Mouse (Mus musculus) left cerebral cortex, adult 8-10 months (tissue): ENCODE data around the gene March10. TPM values are rescaled to one million over a fixed set of nuclear protein-coding genes. Genes with fewer than 3 reads are reported as not detected.

Experiments
- DNase-seq, 2 experiments: peaks; one replicate each; pipeline ENCODE4 v3.0.0; 2022; ENCODE audit warnings: low spot score in 2 of 2
- total RNA-seq, 4 experiments: library from RNA; stranded (reverse); gene quantifications; 2 replicates each; pipeline ENCODE4 v1.2.4; 2022

The March10 gene
- total RNA-seq, 4 experiments from 2014 or later, result 3.2 to 4.1 (median 3.9) TPM

GRCm38 (mm10) chr11:105353891-105354280 is 102.6 kb downstream of the March10 start:
- no peak for DNase-seq

DNA sequence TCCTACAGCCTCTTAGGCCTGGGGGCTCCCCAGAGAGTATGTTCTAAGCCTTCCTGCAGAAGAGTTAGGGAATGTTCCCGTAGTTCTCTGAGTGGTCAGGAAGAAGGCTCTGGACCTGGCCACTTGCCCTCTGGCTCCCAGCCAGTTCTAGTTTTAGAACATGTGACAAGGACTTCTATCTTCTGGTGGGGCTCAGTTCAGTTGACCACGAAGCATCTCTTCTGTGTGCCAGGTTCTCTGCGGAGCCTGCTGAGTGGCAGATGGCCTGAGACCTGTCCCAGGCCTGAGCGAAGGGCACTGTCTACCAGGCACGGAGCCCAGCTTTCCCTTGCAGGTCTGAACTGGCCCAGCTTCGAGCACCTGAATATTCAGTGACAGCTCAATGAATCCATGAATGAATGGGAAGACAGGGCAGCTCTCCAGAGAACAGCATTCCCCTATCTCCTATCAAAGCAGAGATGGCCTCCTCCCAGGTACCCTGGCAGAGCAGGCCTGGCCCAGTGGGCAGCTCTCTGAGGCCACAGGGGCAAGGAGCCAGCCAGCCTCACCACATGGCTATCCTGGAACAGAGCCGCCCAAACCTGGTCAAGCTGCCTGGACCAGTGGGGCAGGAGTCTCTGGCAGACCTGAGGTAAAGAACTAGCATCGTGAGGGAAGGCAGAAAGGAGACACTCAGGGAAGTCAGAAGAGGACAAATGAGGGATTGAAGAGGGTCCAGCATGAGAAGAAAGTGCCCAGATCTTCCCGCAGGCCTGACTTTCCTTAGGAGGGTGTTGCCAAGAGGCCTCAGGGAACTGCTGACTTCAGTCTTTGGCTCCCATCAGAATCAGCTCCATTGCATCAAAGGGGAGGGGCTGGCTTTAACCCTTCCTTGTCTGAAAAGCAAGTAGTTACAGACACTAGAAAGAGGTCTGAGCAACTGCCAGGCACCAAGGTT is 103.3 kb downstream of the March10 start:
- DNase-seq, result no peak

DNA sequence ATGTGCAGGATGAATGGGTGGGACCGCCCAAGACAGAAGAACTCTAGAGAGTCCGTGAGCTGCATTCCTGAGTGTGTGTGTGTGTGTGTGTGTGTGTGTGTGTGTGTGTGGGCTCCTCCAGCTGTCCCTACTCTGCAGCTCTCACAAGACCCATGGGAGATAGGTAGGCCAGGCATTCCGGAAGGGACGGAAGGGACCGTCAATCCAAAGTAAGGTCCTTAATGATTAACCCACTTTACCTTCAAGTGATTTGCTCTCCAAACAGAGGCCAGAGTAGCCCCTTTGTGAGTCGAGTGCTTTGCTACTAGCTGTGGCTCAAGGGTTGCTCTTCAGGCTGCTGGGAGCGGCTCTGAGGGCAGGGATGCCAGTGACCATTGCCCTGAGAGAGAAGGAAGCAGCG is 104.4 kb downstream of the March10 start:
- no peak for DNase-seq

DNA sequence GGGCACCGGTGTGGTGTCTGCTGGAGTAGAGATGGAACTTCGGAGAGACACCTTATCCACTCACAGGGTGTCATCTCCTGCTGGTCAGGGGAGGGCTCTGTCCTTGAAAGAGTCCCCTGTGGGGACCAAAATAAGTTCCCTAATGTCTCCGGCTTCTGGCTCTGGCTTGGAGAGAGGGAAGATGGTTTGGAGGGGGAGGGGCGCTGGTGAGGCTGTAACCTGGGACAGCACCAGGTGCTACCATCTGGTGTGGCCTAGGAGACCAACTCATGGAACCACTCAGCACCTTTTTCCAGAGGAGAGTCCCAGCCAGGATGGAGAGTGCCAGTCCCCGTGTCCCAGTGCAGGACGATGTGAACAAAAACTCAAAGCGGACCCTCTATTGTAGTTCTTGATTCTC is 105.9 kb downstream of the March10 start:
- no peak for DNase-seq

- no peak for DNase-seq
These were observed 106.7 kb downstream of the March10 start for GRCm38 (mm10) chr11:105349780-105350324.

DNA sequence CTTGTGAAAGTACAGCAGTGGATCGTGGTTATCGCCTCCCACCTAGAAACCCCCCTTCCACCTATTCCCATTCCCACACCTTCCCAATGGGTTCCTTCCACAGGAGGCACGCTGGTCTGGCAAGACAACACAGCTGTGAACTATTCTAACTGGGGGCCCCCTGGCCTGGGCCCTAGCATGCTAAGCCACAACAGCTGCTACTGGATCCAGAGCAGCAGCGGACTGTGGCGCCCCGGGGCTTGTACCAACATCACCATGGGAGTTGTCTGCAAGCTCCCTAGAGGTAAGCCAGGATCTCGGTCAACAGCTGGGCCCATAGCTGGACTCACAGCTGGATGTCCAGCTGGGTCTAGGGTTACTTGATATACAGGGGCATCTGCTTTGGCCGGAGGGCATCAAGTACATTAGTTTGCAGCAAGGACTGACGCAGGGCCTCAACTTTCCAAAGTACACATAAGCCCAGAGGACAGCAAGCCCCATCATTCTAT is 108.0 kb downstream of the March10 start:
- DNase-seq, result no peak

DNA sequence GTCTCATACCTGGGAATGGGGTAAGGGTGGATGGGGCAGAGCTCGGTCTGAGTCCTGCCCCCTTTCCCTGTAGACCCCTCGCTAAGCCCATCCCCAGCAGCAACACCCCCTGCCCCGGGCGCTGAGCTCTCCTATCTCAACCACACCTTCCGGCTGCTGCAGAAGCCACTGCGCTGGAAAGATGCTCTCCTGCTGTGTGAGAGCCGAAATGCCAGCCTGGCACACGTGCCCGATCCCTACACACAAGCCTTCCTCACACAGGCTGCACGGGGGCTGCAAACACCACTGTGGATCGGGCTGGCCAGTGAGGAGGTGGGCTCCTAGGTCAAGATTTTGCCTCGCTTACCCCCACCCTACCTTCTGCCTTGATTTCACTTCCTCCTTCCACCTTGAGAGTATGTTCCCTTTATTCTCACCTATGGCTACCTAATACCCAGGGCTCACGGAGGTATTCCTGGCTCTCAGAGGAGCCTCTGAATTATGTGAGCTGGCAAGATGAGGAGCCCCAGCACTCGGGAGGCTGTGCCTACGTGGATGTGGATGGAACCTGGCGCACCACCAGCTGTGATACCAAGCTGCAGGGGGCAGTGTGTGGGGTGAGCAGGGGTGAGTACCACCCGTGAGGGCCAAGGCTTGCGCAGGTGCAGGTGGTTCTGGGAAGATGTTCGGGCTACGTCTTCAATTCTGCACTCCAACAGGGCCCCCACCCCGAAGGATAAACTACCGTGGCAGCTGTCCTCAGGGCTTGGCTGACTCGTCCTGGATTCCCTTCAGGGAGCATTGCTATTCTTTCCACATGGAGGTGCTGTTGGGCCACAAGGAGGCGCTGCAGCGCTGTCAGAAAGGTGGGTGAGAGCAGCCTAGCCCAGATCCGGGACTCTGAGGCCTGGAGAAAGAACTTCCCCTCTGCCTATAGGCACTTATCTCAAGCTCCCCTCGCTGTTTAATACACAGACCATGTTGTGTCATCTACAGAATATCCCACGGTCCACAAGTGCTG is 109.1 kb downstream of the March10 start:
- DNase-seq, result peak; percentile 75 to 86

DNA sequence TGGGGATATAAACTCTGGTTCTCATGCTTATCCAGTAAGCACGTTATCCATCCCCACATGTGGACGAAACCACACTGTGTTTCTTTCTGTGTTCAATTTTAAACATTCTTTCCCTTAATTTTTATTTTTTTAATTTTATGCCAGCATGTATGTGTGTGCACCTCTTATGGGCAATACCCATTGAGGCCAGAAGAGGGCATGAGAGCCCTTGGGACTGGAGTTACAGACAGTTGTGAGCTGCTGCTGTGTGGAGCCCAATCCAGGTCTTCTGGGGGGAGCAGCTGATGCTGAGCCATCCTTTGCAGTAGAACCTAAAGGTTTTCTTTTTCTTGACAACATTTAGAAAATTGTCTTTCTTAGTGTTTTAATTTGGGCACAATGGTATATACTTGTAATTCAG is 111.3 kb downstream of the March10 start:
- DNase-seq, result no peak

DNA sequence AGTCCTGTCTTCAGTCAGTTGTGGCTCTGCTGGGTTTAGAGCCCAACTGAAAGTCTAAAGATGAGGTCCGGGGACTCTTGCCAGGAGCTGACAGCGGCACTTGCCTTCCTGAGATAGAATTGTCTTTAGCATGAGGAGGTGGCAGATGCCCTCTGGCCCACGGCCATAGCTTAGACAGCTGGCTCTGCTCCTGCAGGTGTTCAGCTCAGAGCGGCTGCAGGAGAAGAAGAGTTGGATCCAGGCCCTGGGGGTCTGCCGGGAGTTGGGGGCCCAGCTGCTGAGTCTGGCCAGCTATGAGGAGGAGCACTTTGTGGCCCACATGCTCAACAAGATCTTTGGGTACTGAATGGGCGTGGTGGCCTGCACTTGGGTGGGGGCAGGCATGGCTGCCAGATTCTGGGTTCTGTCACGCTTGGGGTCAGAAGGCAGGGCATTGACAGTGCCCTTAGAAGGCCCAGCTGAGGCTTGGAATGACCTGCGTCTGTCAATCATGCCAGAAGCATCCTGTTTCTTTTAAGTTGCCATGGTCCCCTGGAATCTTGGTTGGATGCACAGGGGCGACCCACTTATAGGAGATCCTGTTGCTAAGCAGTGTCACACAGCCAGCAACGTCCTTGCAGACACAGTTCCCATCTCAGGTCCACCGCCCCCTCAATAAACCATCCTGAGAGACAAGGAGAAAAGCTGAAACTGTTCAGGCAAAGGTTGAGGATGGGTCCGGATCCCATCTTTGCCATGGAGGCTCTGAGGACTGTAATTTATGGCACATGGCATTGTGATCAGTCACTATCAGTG is 117.7 kb downstream of the March10 start:
- DNase-seq, result no peak

DNA sequence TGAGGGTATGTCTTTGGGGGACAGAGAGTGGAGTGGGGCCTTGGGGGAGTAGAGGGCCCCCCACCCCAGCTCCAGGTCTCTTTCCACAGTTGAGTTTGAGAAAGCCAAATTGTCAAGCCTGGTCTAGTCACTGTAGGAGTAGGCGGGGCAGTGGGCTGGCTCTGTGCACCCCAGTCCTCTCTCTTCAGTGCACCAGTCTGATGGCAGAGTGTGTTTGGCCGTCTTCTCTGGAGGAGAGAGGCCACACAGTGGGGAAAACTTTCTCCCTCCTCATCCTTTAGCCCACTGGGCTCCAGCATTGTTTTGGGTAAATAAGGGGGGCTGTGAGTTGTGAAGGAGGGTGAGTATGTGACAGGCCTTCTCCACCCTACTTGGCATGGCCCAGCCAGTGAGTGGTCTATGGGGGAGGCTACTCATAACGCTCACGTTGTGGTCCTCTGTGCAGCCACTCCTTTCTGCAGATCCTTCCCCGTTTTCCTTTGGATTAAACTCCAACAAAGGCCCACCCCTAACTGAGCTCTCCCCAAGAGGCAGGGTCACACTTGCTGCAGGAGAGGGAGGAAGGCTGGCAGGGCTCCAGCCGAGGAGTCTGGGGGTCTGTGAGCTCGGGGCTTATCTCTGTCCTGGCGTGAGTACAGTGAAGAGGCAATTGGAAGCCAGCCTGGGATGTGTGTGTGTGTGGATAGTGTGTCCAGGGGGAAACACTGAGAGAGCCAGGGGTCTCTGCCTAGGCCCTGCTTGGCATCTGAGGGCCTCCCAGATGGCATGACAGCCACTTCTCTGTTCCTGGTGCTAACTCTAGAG is 122.5 kb downstream of the March10 start:
- no peak for DNase-seq

- DNase-seq, result peak in 1 of 2 experiments; percentile 63
These were observed 124.1 kb downstream of the March10 start for GRCm38 (mm10) chr11:105332468-105332867.

- no peak for DNase-seq
These were observed 124.8 kb downstream of the March10 start for GRCm38 (mm10) chr11:105331732-105332131.

DNA sequence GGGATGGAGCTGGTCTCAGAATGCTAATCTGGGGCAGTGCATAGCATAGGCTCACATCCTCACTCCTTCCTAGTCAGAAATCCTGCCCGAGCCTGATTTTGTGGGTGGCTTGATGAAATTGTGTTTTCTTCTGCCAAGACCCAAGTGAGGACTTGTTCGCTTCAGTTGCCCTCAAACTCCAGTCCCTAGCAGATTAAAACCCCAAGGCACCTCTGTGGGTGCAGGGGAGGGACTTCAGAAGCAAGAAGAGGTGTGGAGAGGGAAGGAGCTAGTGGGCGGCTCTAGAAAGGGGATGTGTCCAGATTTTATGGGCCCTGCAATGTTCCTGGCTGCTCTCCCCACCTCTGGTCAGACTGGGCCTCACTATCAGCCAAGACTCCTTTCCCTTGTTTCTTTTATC is 125.4 kb downstream of the March10 start:
- no peak for DNase-seq

- DNase-seq, result no peak
These were observed 126.6 kb downstream of the March10 start for GRCm38 (mm10) chr11:105329962-105330361.

GRCm38 (mm10) chr11:105327101-105327500 is 129.4 kb downstream of the March10 start:
- no peak for DNase-seq

DNA sequence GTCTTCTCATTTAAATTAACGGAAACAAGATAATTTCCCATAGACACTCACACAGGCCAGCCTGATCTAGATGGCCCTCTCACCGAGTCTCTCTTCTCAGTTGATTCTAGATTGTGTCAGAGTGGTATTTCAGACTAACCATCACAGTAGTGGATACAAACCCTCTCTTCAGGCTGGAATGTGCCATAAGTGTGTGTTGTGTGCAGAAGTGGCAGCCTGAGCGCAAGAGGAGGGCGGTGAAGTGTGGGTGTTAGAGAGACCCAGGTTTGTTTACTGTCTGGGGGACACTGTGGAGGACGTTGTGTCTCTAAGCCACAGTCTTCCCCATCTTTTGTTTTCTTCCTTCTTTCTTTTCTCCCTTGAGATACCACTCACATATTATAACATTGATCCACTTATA is 133.0 kb downstream of the March10 start:
- no peak for DNase-seq

DNA sequence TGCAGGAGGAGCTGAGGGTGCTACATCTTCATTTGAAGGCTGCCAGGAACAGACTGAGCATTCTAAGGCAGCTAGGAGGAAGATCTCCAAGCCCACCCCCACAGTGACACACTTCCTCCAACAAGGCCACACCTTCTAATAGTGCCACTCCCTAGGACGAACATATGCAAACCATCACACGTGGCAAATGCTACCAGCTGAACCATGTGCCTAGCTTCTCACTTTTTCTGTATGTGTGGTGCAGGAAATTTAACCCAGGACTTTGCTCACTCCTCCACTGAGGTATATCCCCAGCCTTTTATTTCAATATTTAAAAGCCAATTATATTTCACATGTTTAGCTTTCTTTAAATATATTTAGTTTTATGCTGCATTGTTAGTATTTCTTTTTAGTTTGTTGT is 135.4 kb downstream of the March10 start:
- no peak for DNase-seq

GRCm38 (mm10) chr11:105317769-105318168 is 138.8 kb downstream of the March10 start:
- no peak for DNase-seq

GRCm38 (mm10) chr11:105316121-105316520 is 140.4 kb downstream of the March10 start:
- DNase-seq, result no peak

DNA sequence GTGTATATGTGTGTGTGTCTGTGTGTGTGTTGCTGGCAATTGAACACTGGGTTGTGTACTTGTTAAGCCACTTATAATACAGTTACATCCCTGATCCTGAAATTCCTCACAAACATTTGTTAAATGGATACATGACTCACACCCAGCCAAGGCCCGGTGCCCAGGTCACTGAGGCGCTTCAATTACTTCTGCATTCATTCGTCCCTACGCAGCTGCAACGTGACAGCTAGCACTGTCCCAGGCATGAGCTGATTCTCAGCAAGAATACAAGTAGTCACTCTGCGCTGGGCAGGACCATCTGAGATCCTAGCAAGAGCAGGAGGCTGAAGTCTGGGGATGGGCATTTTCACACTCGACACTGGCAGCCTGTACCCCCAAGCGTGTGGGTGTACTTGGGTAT is 141.2 kb downstream of the March10 start:
- no peak for DNase-seq
